Mouse (Mus musculus) fat pad, adult 2 months (tissue): ENCODE data around the gene Stxbp6.

Source experiments
- DNase-seq: peaks from one replicate; pipeline ENCODE4 v3.0.0-alpha.2; 2011; ENCODE audit warnings: low read depth, low spot score; ENCODE audit errors: extremely low read depth

Stxbp6 gene

DNA sequence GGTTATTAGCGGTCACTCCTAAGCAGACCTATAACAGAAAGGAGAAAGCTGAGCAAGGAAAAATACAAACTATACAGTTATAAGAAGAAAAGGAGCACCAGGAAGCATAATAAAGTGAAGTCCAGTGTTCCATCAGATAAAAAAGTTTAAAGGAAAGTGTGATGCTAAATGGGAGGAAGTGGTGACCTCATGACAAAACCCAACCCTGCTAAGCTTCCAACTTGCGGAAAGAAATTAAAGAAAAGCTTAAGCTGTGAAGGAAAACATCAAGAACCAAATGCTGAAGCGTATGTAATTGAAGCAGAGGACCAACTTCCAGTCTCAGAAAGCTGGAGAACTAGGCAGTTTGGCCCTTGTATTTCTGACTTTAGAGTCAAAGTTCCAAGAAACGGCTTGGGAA lies 77.1 kb downstream of the Stxbp6 start:
- no peak for DNase-seq

GRCm38 (mm10) chr12:44996897-44997296 lies 77.6 kb downstream of the Stxbp6 start:
- no peak for DNase-seq

DNA sequence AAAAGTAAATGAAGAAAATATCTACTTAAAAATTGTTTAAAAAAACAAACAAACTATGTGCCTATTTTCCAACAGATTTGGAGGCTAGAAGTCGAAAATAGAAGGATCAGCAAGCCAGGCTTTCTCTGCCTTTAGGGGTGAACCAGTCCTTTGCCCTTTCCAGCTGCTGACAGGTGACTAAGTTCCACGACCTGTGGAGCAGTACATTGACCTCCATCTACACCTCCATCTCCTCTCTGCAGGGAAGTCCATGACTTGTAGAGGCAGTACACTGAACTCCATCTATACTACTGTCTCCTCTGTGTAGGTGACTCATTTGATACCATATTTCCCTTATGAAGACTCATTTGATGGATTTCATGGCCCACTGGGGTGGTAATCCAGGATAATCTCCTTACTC lies 78.2 kb downstream of the Stxbp6 start:
- DNase-seq: no peak

DNA sequence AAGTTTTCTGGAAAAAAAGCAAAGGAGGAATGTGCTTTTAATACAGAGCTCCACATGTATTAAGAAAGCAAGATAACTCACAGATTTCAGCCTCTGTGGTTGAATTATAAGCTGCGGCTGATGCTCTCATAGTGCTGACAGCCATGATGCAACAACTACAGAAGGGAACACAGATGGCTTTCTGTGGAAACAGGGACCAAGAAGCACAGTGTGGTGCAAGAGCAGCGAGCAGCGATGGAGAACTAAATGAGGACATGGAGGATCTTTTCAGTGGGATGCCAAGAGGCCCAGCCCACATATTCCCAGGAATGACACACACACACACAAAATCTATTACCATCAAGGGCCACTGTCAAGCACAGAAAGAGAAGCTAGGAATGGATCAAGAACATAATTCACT lies 81.1 kb downstream of the Stxbp6 start:
- no peak for DNase-seq

- DNase-seq: no peak
These were observed 81.7 kb downstream of the Stxbp6 start for GRCm38 (mm10) chr12:44992847-44993246.

DNA sequence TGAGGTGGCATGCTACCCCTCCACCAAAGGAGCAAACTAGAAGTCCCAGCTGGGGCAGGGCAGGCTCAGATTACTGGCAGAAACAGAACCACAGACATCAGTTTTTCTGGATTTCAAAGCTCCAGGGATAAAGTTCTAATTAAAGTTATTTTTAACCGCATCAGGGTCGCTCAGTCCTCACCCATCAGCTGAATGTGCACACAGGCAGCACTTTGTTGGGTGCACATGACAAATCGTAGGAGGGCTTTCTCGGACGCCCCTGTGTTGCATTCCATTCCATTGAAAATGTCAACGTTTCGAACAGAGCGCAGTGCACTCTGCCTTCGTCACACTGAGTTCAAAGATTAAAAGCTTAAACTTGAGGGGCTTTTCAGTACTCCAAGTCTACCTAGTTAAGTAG lies 84.1 kb downstream of the Stxbp6 start:
- no peak for DNase-seq

GRCm38 (mm10) chr12:44989011-44989410 lies 85.5 kb downstream of the Stxbp6 start:
- no peak for DNase-seq

DNA sequence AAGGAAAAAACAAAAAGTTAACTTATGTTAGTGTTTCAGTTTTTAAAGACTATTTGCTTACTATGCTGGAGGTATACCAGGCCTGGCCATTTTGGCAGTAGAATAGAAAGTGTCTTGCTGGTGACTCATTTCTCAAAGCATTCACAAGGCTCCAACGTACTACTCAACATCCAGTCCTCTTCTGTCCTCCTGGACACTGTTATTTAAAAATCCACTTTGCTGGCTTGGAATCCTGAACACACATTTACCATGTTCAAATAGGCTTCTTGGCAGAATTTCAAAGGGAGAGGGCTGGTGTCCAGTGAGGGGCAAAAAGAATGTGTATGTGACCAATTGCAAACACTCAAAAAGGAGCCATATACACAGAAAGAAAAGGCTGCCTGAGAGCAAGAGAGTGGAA lies 86.7 kb downstream of the Stxbp6 start:
- DNase-seq: no peak

DNA sequence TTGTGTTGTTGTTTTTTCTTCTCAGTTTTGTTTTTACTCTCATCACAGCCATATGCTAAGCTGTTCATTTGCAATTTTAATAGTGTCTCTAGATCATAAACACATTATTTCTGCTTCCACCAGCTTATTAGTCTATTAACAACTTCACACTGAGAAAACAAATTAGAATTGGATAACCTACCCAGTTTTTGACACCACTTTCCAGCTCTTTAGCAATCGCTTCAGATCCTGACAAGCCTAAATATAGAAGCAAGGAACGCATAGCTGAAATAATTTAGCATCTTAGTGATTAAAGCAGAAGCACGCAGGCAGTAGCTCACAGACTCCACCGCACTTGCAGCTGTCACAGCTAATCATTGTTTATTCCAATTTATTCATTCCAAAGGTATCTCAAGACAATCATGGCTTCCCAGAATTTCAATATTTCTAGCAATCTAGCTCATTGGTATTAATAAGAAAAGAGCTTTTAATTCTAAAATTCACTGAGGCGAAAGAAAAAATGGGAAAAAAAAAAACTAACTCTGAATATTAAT lies 95.1 kb downstream of the Stxbp6 start:
- no peak for DNase-seq

- no peak for DNase-seq
These were observed 99.2 kb downstream of the Stxbp6 start for GRCm38 (mm10) chr12:44975266-44975665.

DNA sequence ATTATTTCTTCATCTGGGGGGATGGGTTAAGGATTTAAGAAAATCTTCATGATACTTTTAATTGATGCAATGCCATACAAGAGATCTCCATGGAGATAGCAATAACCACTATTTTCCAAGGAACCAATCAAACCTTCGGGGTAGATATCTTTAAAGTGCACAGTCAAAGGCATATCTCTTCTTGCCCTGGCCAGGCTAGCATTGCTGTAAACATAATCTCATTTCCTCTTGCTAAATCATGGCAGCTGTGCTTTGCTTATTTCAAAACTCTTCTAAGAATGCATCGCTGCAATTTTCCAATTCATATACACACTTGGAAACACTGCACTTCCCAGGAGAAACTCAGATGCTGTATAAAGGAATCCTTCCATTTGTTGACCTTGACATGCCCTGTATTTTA lies 103.0 kb downstream of the Stxbp6 start:
- no peak for DNase-seq

DNA sequence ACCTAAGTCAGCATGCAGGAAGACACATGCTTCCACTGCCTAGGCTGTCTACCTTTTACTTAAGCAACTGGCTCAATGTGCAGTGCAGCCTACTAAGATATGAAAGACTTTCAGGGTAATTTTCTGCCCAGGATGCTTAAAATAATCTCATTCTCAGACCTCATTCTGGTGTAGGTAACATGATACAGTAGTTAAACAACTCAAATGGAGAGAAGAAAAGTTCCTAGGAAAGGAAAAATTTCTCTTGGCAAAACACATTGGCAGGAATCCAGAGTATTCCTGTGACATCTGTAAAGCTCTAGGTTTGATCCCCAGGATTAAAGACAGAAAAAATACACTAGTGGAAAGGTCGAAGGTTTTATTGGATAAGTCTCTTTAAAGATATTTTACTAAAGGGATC lies 107.1 kb downstream of the Stxbp6 start:
- DNase-seq: no peak

- no peak for DNase-seq
These were observed 117.0 kb downstream of the Stxbp6 start for GRCm38 (mm10) chr12:44957474-44957873.

DNA sequence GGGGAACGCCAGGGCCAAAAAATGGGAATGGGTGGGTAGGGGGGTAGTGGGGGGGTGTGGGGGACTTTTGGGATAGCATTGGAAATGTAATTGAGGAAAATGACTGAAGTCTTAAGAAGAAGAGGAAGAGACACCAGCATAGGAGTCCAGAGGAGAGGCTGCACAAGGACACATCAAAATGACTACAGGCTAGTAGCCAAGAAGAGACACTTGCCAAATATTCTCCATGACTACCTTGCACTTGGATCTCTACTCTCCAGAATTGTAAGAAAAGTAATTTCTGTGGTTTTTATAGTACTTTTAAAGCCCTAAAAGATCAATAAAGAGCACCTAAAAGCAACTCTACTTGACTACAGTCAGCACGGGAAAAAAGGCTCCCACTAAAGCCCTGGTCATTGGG lies 121.4 kb downstream of the Stxbp6 start:
- no peak for DNase-seq

GRCm38 (mm10) chr12:44952072-44952471 lies 122.4 kb downstream of the Stxbp6 start:
- DNase-seq: no peak

- DNase-seq: no peak
These were observed 124.0 kb downstream of the Stxbp6 start for GRCm38 (mm10) chr12:44950559-44950958.

- no peak for DNase-seq
These were observed 126.7 kb downstream of the Stxbp6 start for GRCm38 (mm10) chr12:44947823-44948222.

DNA sequence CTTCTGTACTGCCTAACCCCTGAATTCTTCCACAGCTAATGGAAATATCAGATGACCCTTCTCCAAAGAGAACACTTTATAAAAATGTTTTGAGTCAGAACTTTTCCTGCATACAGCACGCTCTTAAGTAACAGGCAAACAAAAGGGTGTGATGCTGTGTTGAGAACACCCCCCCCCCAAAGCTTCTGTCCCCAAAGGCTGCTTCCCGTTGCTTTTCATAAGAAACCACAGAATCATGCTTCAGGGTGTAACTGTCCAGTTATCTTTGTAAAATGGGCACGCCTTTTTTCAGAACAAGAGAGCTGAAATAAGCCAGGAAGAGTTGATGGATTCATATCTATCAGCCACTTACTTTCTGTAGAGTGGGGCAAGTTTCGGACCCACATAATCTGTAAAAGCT lies 134.2 kb downstream of the Stxbp6 start:
- no peak for DNase-seq

DNA sequence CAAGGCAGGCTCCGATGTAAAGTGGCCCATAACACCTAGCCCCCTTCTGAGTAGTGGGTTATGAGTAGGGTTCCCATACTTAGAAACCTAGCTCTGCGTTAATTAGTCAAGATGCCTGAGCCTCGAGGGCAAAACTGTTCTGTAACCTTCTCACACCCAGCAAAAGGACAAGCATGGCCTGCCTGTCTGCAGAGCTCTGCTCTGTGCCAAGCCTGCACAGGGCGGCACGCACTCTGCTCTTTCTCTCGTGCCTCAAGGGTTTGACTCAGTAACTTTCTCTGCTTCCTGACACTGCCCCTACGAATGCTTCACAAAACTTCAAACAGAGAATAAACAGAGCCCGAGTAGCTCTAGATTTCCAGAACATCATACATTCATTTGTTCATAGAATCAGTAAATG lies 135.4 kb downstream of the Stxbp6 start:
- no peak for DNase-seq

DNA sequence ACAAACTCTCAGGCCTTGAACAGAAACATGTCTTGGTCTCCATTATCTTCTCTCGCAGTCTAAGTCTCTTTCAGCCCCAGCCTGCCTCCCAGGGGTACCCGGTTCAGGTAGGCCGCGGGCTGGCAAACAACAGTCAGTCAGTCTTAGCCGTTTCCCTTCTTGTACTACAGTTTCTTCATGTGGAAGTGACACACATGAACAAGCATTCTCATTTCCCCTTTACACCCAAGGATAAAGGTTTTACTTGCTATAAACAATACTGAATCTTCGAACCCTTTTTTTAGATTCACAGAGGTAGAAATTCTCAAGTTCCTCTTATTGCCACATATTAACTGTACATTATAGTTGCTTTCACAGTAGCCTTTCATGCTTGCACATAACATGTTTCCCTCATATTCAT lies 141.6 kb downstream of the Stxbp6 start:
- DNase-seq: no peak

GRCm38 (mm10) chr12:44931716-44932115 lies 142.8 kb downstream of the Stxbp6 start:
- no peak for DNase-seq

- DNase-seq: no peak
These were observed 146.1 kb downstream of the Stxbp6 start for GRCm38 (mm10) chr12:44928456-44928855.

GRCm38 (mm10) chr12:44925901-44926300 lies 148.6 kb downstream of the Stxbp6 start:
- no peak for DNase-seq

DNA sequence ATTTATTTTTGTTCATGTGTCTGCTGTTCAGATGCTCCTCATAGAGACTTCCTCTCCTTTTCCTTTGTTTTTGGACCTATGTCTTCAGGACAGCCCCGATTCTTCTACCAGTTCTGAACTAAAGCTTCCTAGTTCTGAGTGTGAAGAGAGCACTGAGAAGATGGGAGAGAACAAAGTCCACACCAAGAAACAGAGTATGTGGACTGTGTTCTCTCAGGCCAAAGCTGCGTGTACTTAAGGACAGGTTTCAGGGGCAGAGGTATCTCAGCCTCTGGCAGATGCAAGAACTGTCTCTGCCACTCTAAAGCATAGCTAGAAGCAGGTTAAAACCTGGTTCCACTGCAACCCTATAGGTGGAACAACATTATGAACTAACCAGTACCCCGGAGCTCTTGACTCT lies 151.2 kb downstream of the Stxbp6 start:
- no peak for DNase-seq
